Mouse (Mus musculus): ENCODE data around the gene Ccdc155. TPM values are rescaled to one million over a fixed set of nuclear protein-coding genes. Genes with fewer than 3 reads are reported as not detected.

The Ccdc155 gene
- total RNA-seq, 1 experiment = 2.4 TPM

DNA sequence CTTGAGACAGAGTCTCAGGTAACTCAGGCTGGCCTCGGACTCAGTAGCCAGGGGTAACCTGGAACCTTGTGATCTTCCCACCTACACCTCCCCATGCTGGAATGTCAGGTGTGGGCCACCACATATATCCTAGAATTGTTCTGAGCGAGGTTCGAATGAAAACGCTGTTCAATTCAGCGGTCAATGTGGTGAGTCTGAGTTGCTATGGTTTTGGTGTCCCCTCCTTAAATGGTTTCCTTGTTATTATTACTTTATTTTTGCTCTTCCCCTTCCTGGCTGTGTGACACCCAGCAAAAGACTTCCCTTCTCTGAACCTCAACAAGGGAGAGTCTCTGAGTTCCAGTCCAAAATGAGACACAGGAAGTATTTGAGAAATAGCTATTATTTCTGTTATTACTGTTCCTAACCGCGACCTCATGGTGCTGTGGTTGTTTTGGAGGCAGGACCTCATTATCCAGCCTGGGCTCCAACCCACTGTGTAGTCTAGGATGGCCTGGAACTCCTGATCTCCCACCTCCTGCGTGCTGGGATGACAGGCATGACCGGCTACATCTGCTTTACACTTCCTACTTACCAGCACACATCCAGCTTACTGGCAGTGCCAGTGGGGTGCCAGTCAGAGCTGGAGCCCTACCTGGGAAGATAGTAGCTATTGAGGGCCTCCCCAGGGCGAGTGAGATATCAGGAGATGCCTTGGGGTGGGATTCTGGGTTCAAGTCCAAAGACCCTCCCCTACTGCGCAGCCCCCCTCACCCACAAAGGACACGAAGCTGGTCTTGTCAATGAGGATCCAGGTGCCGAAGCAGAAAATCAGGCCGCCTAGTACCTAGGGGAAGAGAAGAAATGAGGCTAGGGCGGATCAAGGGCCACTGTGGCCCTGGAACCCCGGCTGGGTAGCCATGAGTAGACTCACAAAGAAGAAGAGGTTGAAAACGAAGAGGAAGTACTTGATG lies 33.3 kb upstream of the Ccdc155 start:
- H3K27ac ChIP-seq (ENCODE audit: insufficient read depth, low read depth, low read length, poor library complexity, severe bottlenecking) = peak overlapping the region; percentile 67; the same call in 1 of the 2 replicates
- peaks cover 17 to 33% of the 10 kb centered on the region in 2 experiments for H3K4me1 ChIP-seq (ENCODE audit: control insufficient read depth in 2 of 2, insufficient read depth in 2 of 2, low read length in 2 of 2, poor library complexity in 1 of 2)
- peaks cover 5% of the 10 kb centered on the region for H3K36me3 ChIP-seq (ENCODE audit: control insufficient read depth, insufficient read depth, low read length, poor library complexity, severe bottlenecking)
- no peaks in the 10 kb centered on the region for H3K9me3 ChIP-seq (ENCODE audit: control insufficient read depth, insufficient read depth, low read depth, low read length)
- no peak for DNase-seq (ENCODE audit: low read depth, low spot score)
- H3K9ac ChIP-seq (ENCODE audit: insufficient read depth, low read depth, low read length, poor library complexity, severe bottlenecking) = peak overlapping the region; percentile 66; the same call in 1 of the 2 replicates
- peak overlapping the region; percentile 7 to 53; a peak in 3 of 4 replicates for H3K4me3 ChIP-seq (ENCODE audit: insufficient read depth in 1 of 2, low read depth in 1 of 2, low read length in 2 of 2, poor library complexity in 1 of 2, severe bottlenecking in 1 of 2)
- in situ Hi-C loops (cut with MboI; ENCODE audit: low sequenced_read_pairs in 2 of 2, unreplicated experiment in 2 of 2) = no loop called here
- TF ChIP-seq ZNF384 (IDR thresholded peaks at IDR 0.05; ENCODE audit: low read depth, low read length) = no peak
- no peak for TF ChIP-seq HCFC1 (IDR thresholded peaks at IDR 0.05; ENCODE audit: borderline replicate concordance, insufficient read depth, low read length)
- no peak for TF ChIP-seq CHD2 (IDR thresholded peaks at IDR 0.05; ENCODE audit: low read depth, low read length)
- TF ChIP-seq MAFK (IDR thresholded peaks at IDR 0.05; ENCODE audit: insufficient read depth, low read depth, low read length) = no peak
- no peak for TF ChIP-seq ZC3H11A (IDR thresholded peaks at IDR 0.05; ENCODE audit: borderline replicate concordance, low read depth, low read length)

DNA sequence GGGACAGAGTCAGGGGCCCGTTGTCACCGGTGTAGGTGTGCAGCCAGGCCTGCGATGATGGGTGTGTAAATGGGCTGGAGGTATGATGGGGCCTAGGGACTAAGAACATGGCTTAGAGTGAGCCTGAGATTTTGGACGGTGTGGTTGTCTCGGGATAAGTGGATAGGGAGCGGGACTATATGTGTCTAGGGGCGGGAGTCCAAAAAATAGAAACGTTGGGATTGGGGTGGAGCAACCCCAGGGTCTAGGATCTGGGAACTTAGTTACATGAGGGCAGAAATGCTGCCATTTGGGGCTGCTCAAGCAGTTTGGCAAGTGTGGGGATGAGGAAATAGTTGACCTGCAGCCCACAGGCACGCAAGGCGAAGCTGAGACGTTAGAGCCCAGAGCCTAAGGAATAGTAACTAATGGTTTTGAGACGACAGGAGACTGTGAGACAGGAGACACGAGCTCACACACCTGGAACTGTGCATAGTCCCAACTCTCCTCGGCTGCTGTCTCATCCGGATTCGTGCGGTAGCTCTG lies 31.0 kb upstream of the Ccdc155 start:
- no peak for DNase-seq (ENCODE audit: low read depth, low spot score)
- in situ Hi-C loops (cut with MboI; ENCODE audit: low sequenced_read_pairs in 2 of 2, unreplicated experiment in 2 of 2) = no loop called here
- Histone ChIP-seq H3K9ac (ENCODE audit: insufficient read depth, low read depth, low read length, poor library complexity, severe bottlenecking) (peak overlapping the region; percentile 73), H3K36me3 (ENCODE audit: control insufficient read depth, insufficient read depth, low read length, poor library complexity, severe bottlenecking) (peaks cover 25% of the 10 kb centered on the region), H3K4me1 (ENCODE audit: control insufficient read depth in 2 of 2, insufficient read depth in 2 of 2, low read length in 2 of 2, poor library complexity in 1 of 2) (peaks cover 13 to 33% of the 10 kb centered on the region in 2 experiments), H3K9me3 (ENCODE audit: control insufficient read depth, insufficient read depth, low read depth, low read length) (no peaks in the 10 kb centered on the region), H3K4me3 (ENCODE audit: insufficient read depth in 1 of 2, low read depth in 1 of 2, low read length in 2 of 2, poor library complexity in 1 of 2, severe bottlenecking in 1 of 2) (peak overlapping the region; percentile 65 to 73), H3K27ac (ENCODE audit: insufficient read depth, low read depth, low read length, poor library complexity, severe bottlenecking) (no peak overlapping the region)
- TF ChIP-seq ZNF384 (IDR thresholded peaks at IDR 0.05; ENCODE audit: low read depth, low read length) (no peak), MAFK (IDR thresholded peaks at IDR 0.05; ENCODE audit: insufficient read depth, low read depth, low read length) (no peak), HCFC1 (IDR thresholded peaks at IDR 0.05; ENCODE audit: borderline replicate concordance, insufficient read depth, low read length) (no peak), ZC3H11A (IDR thresholded peaks at IDR 0.05; ENCODE audit: borderline replicate concordance, low read depth, low read length) (no peak), CHD2 (IDR thresholded peaks at IDR 0.05; ENCODE audit: low read depth, low read length) (no peak)

DNA sequence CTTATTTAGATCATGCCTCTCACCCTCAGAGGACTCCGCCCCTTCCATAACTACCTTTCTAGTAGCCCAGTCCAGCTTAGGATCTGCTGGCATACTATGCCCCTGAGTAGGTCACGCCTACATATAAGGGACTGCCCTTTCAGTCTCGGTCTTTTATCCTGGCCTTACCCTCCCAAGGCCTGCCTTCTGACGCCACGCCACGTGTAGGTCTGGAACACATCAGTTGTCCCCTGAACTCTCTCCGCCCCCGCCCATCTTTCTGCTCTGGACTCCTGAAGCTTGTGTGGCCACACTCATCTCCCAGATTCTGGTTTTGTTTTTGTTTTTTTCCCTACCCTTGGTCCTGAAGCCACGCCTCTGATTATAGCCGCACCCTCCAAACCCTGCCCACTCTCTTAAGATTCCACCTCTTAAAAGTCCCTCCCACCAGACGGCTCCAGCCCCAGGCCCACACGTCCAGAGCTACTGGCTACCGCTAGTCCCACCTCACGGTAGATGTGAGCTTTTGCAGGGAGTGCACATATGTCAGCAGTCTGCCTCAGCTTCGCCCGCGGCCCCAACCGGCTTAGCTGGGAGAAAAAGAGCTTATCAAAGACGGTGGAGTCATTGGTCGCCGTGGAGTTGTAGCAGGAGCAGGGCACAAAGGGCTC lies 30.4 kb upstream of the Ccdc155 start:
- DNase-seq (ENCODE audit: low read depth, low spot score) = no peak
- Histone ChIP-seq H3K9ac (ENCODE audit: insufficient read depth, low read depth, low read length, poor library complexity, severe bottlenecking) (peak overlapping the region; percentile 73), H3K27ac (ENCODE audit: insufficient read depth, low read depth, low read length, poor library complexity, severe bottlenecking) (no peak overlapping the region; the same call in 1 of the 2 replicates), H3K36me3 (ENCODE audit: control insufficient read depth, insufficient read depth, low read length, poor library complexity, severe bottlenecking) (peaks cover 25% of the 10 kb centered on the region), H3K9me3 (ENCODE audit: control insufficient read depth, insufficient read depth, low read depth, low read length) (no peaks in the 10 kb centered on the region), H3K4me3 (ENCODE audit: insufficient read depth in 1 of 2, low read depth in 1 of 2, low read length in 2 of 2, poor library complexity in 1 of 2, severe bottlenecking in 1 of 2) (peak overlapping the region; percentile 65 to 73), H3K4me1 (ENCODE audit: control insufficient read depth in 2 of 2, insufficient read depth in 2 of 2, low read length in 2 of 2, poor library complexity in 1 of 2) (peaks cover 10 to 30% of the 10 kb centered on the region in 2 experiments)
- in situ Hi-C loops (cut with MboI; ENCODE audit: low sequenced_read_pairs in 2 of 2, unreplicated experiment in 2 of 2) = no loop called here
- TF ChIP-seq ZNF384 (IDR thresholded peaks at IDR 0.05; ENCODE audit: low read depth, low read length) (no peak), HCFC1 (IDR thresholded peaks at IDR 0.05; ENCODE audit: borderline replicate concordance, insufficient read depth, low read length) (no peak), MAFK (IDR thresholded peaks at IDR 0.05; ENCODE audit: insufficient read depth, low read depth, low read length) (no peak), CHD2 (IDR thresholded peaks at IDR 0.05; ENCODE audit: low read depth, low read length) (no peak)

DNA sequence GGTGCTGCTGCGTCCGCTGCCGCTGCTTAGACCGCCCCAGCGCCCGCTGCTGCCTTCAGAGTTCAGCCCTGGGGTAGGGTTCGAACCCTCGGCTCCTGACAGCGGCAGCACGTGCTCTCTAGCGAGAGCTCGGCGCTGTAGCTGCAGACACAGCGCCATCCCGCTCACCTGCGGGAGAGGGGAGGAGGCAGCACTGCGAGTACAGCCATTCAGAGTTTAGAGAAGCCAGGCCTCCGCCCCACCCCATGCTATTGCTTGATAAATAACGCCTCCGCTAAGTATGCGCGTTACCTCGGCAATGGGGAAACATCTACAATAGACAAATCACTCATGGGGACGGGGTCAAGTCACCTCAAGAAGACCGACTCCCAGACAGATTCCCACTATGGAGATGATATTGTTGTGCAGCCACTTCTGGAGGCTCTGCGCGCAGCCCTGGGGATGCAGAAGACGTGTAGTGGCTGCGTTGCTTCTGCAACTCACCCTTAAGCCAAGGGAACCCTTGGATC lies 29.7 kb upstream of the Ccdc155 start:
- Histone ChIP-seq H3K9me3 (ENCODE audit: control insufficient read depth, insufficient read depth, low read depth, low read length) (no peaks in the 10 kb centered on the region), H3K4me1 (ENCODE audit: control insufficient read depth in 2 of 2, insufficient read depth in 2 of 2, low read length in 2 of 2, poor library complexity in 1 of 2) (peaks cover 7 to 31% of the 10 kb centered on the region in 2 experiments), H3K4me3 (ENCODE audit: insufficient read depth in 1 of 2, low read depth in 1 of 2, low read length in 2 of 2, poor library complexity in 1 of 2, severe bottlenecking in 1 of 2) (peak overlapping the region; percentile 65 to 73), H3K36me3 (ENCODE audit: control insufficient read depth, insufficient read depth, low read length, poor library complexity, severe bottlenecking) (peaks cover 29% of the 10 kb centered on the region), H3K27ac (ENCODE audit: insufficient read depth, low read depth, low read length, poor library complexity, severe bottlenecking) (no peak overlapping the region), H3K9ac (ENCODE audit: insufficient read depth, low read depth, low read length, poor library complexity, severe bottlenecking) (peak overlapping the region; percentile 65; the same call in 1 of the 2 replicates)
- DNase-seq (ENCODE audit: low read depth, low spot score) = no peak
- TF ChIP-seq ZNF384 (IDR thresholded peaks at IDR 0.05; ENCODE audit: low read depth, low read length) = no peak
- in situ Hi-C loops (cut with MboI; ENCODE audit: low sequenced_read_pairs in 2 of 2, unreplicated experiment in 2 of 2) = no loop called here

Measured in ES-E14 (cell line).